Mouse (Mus musculus): ENCODE measurements around the gene Lrrc19.
A peak's percentile ranks its signal among the peaks of the same experiment; 100 is the strongest.

DNA sequence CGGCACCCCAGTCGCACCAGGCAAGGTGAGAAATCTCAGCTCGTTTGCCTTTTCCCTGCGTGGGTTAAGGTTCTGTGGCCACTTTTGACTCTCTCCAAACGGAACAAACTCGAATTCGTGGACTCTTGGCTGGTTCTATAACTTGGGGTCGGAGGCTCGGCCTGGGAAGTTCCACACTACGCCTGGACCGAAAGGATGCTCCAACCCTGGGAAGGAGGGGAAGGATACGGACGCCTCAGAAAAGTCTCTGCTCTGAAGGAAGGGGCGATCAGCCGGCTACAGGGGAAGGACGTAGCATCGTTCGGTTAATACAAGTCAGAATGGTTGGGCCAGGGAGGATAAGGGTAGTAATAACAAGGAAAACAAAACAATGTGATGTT is 35.3 kb downstream of the Lrrc19 start:
- TF ChIP-seq CTCF (IDR thresholded peaks at IDR 0.05) (no peak), EP300 (IDR thresholded peaks at IDR 0.05; ENCODE audit: insufficient read depth, low read depth, low read length) (0 out of 2 replicates have a peak, but pooled peaks have one; percentile 3), POLR2A (IDR thresholded peaks at IDR 0.05; ENCODE audit: insufficient read depth, low read depth, low read length) (no peak)
